Mouse (Mus musculus) thymus, postnatal 0 days (tissue): ENCODE measurements around the gene Camkv. TPM values are rescaled to one million over a fixed set of nuclear protein-coding genes. Genes with fewer than 3 reads are reported as not detected.

Source experiments
- DNase-seq: peaks from one replicate; pipeline ENCODE4 v3.0.0-alpha.2; 2015; ENCODE audit warnings: low spot score
- polyA plus RNA-seq: library from polyadenylated mRNA; unstranded; fragments of >200 nt; fragmentation: Nextera tagmentation; extraction: Ambion mirVana; gene quantifications from 2 replicates; pipeline ENCODE4 v1.2.1, GENCODE M21; 2015

Gene Camkv
- polyA plus RNA-seq, 1 experiment from 2014 or later: 12.9 TPM

GRCm38 (mm10) chr9:107986376-107986775, 50.9 kb downstream of the Camkv start:
- peak; percentile 75 for DNase-seq

- DNase-seq: no peak
These were observed 52.5 kb downstream of the Camkv start for GRCm38 (mm10) chr9:107987950-107988349.

DNA sequence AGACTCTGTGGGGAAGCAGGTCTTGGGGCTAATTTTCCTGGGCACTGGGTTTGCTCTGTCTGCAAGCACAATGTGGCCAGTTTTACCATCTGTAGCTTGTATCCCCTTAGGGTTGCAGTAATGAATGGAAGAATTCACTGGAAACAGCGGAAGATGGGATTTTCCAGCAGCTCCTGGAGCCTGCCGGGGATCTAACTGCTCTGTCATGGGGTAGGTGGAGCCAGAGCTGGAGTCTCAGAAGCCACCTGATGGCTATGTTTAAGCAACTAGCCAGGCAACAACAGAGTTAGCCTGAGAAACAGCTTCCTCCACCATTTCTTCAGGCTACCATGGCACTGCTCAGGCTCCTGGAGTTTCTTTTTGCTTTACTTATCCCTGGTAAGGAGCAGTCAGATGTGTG, 56.7 kb downstream of the Camkv start, which contains the start of gene Cdhr4:
Gene Cdhr4 (plus strand): TSS at position 301 of the 400 bp plus-strand sequence.
- DNase-seq: no peak

- DNase-seq: peak; percentile 52
These were observed 57.5 kb downstream of the Camkv start for GRCm38 (mm10) chr9:107993013-107993412.

GRCm38 (mm10) chr9:107994464-107994863, 59.0 kb downstream of the Camkv start:
- no peak for DNase-seq

DNA sequence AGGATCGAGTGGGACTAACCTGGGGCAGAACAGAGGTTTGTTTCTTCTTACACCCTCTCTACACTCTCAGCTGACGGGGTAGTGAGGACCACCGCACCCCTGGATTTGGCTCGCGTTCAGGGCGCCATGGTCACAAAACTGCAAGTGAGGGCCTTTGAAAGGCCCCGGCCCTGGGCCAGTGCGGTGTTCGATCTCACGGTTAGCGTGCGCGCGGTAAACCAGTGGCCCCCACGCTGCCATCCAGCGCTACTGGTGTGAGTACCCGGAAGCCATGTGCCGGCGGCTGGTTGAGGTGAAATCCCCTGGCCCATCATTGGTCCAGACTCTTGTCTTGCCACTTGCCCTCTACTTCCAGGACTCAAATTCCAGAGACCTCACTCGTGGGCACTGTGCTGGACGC, 60.0 kb downstream of the Camkv start:
- DNase-seq: no peak

- DNase-seq: no peak
These were observed 60.6 kb downstream of the Camkv start, which contains the start of gene Gm20662 for GRCm38 (mm10) chr9:107996049-107996448. Gene Gm20662 (plus strand): TSS chr9:107996349.

Other genes starting within 250 kb of the Camkv start
- gene Sema3f, start 225.2 kb upstream of the Camkv start, polyA plus RNA-seq: 2.2 and 3.2 TPM in 2 replicates
- 162 and 183 TPM in 2 replicates for gene Rbm5, start 164.7 kb upstream of the Camkv start, polyA plus RNA-seq
- 61.2 and 66.2 TPM in 2 replicates for gene Rbm6, start 62.4 kb upstream of the Camkv start, polyA plus RNA-seq
- gene Mon1a, start 47.5 kb upstream of the Camkv start, polyA plus RNA-seq: 17.2 and 17.9 TPM in 2 replicates
- gene Mst1r, start 28.8 kb upstream of the Camkv start, polyA plus RNA-seq: 1.6 and 2.4 TPM in 2 replicates
- not detected in 2 replicates for gene Actl11, start 7.2 kb upstream of the Camkv start, polyA plus RNA-seq
- gene Traip, start 14.5 kb downstream of the Camkv start, polyA plus RNA-seq: 23.1 and 27.2 TPM in 2 replicates
- gene Uba7, start 39.8 kb downstream of the Camkv start, polyA plus RNA-seq: 54.9 and 63.2 TPM in 2 replicates
- gene Gm20661, start 47.4 kb downstream of the Camkv start, polyA plus RNA-seq: 0.26 and 0.27 TPM in 2 replicates
- 31.6 and 33.8 TPM in 2 replicates for gene Inka1, start 50.2 kb downstream of the Camkv start, polyA plus RNA-seq
- 0.90 and 0.95 TPM in 2 replicates for gene Cdhr4, start 56.8 kb downstream of the Camkv start, polyA plus RNA-seq
- 0.28 TPM in 1 of 2 replicates, not detected in the other for gene Gm20662, start 60.7 kb downstream of the Camkv start, polyA plus RNA-seq
- 48.4 and 55.1 TPM in 2 replicates for gene Ip6k1, start 66.8 kb downstream of the Camkv start, polyA plus RNA-seq
- gene Gmppb, start 113.6 kb downstream of the Camkv start, polyA plus RNA-seq: 29.9 TPM in 2 replicates
- gene Amigo3, start 117.5 kb downstream of the Camkv start, polyA plus RNA-seq: 1.7 and 2.0 TPM in 2 replicates
- gene Mst1, start 144.8 kb downstream of the Camkv start, polyA plus RNA-seq: 1.5 and 3.1 TPM in 2 replicates
- 27.9 and 37.9 TPM in 2 replicates for gene Rnf123, start 147.7 kb downstream of the Camkv start, polyA plus RNA-seq
- gene Apeh, start 158.9 kb downstream of the Camkv start, polyA plus RNA-seq: 48.0 and 51.4 TPM in 2 replicates